Mouse (Mus musculus): Measurements from ENCODE around the gene Plxnb1.
"Not testable (repeated sequence)": the region's sequence is repeated elsewhere in the genome, so short reads cannot be mapped to it uniquely, and the experiment has no call there.

The Plxnb1 gene

GRCm38 (mm10) chr9:109104083-109104482, 8.9 kb downstream of the Plxnb1 start:
- DNase-seq: no peak

GRCm38 (mm10) chr9:109105011-109105410, 9.8 kb downstream of the Plxnb1 start:
- DNase-seq: no peak

GRCm38 (mm10) chr9:109105648-109106047, 10.5 kb downstream of the Plxnb1 start:
- no peak for DNase-seq

GRCm38 (mm10) chr9:109107341-109107740, 12.2 kb downstream of the Plxnb1 start:
- DNase-seq: no peak

- no peak for DNase-seq
Measured at GRCm38 (mm10) chr9:109110240-109110639, 15.1 kb downstream of the Plxnb1 start.

- no peak for DNase-seq
Measured at GRCm38 (mm10) chr9:109111101-109111500, 15.9 kb downstream of the Plxnb1 start.

GRCm38 (mm10) chr9:109111591-109111990, 16.4 kb downstream of the Plxnb1 start:
- no peak for DNase-seq

GRCm38 (mm10) chr9:109113331-109113730, 18.1 kb downstream of the Plxnb1 start:
- DNase-seq: no peak

- DNase-seq: no peak
Measured at GRCm38 (mm10) chr9:109114276-109114675, 19.1 kb downstream of the Plxnb1 start.

- no peak for DNase-seq
Measured at GRCm38 (mm10) chr9:109114871-109115270, 19.7 kb downstream of the Plxnb1 start.

- no peak for DNase-seq
Measured at GRCm38 (mm10) chr9:109116205-109116604, 21.0 kb downstream of the Plxnb1 start.

- no peak for DNase-seq
Measured at GRCm38 (mm10) chr9:109118106-109118505, 22.9 kb downstream of the Plxnb1 start.

GRCm38 (mm10) chr9:109119571-109119970, 24.4 kb downstream of the Plxnb1 start:
- DNase-seq: no peak

GRCm38 (mm10) chr9:109120956-109121355, 25.8 kb downstream of the Plxnb1 start:
- no peak for DNase-seq

GRCm38 (mm10) chr9:109122553-109123085, 27.4 kb downstream of the Plxnb1 start:
- no peak for DNase-seq

GRCm38 (mm10) chr9:109123266-109123665, 28.1 kb downstream of the Plxnb1 start:
- no peak for DNase-seq

GRCm38 (mm10) chr9:109124164-109124563, 29.0 kb downstream of the Plxnb1 start:
- no peak for DNase-seq

GRCm38 (mm10) chr9:109125043-109125442, 29.9 kb downstream of the Plxnb1 start:
- DNase-seq: no peak

- DNase-seq: no peak
Measured at GRCm38 (mm10) chr9:109125481-109125880, 30.3 kb downstream of the Plxnb1 start.

- no peak for DNase-seq
Measured at GRCm38 (mm10) chr9:109127076-109127475, 31.9 kb downstream of the Plxnb1 start.

- no peak for DNase-seq
Measured at GRCm38 (mm10) chr9:109128211-109128610, 33.0 kb downstream of the Plxnb1 start.

- DNase-seq: no peak
Measured at GRCm38 (mm10) chr9:109130076-109130475, 34.9 kb downstream of the Plxnb1 start.

GRCm38 (mm10) chr9:109140414-109140813, 45.2 kb downstream of the Plxnb1 start:
- DNase-seq: not testable (repeated sequence)

GRCm38 (mm10) chr9:109161941-109162340, 66.8 kb downstream of the Plxnb1 start, which contains the start of gene Fbxw21:
Gene Fbxw21, minus strand, starts transcription at chr9:109162041.
- no peak for DNase-seq

- no peak for DNase-seq
Measured at GRCm38 (mm10) chr9:109167316-109167715, 72.1 kb downstream of the Plxnb1 start.
